Mouse (Mus musculus) inflammation-experienced regulatory T-cells, adult 6 months (primary cell): ENCODE results near the gene Prrx1. TPM values are rescaled to one million over a fixed set of nuclear protein-coding genes. Genes with fewer than 3 reads are reported as not detected.

Experiments used
- ATAC-seq: one replicate; pipeline ENCODE4 v1.8.0; 2017
- polyA plus RNA-seq, 3 experiments: library from polyadenylated mRNA; unstranded; fragments of 100-300 nt; shearing (Covaris generic); gene quantifications; one replicate each; pipeline ENCODE4 v1.2.1; 2017

Gene Prrx1
- polyA plus RNA-seq = not detected

DNA sequence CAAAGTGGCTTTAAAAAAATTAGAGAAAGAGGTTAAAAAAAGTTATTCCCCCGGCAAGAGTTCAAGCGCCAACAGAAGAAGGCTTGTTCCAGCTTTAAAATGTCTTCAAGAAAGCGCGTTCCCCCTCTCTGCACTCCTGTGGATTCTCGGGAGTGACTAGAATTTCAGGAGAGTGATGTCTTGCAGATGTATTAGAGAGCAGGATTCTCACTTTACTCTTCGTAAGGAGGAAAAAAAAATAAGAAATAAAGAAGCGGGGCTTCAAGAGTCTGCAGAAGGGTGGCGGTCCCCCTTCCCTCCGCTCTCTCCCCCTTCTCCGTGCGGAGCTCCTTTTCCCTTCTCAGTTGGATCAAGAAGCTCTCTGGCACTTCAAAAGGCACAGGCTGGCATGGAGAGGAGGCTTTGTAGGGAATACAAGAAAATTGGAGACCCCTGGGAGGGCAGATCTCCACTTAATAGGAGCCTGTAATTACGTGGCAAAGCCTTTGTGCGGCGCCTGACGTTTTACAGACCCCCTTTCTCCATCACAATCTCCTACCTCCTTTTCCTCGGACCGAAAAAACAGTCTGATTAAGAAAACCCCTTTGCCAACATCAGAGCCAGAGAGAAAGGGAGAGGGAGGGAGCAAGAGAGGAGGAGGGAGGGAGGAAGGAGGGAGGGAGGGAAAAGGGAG, at the start of gene Prrx1:
Gene Prrx1 (minus strand): TSS at position 610 of the 673 bp plus-strand sequence.
- ATAC-seq = no peak

DNA sequence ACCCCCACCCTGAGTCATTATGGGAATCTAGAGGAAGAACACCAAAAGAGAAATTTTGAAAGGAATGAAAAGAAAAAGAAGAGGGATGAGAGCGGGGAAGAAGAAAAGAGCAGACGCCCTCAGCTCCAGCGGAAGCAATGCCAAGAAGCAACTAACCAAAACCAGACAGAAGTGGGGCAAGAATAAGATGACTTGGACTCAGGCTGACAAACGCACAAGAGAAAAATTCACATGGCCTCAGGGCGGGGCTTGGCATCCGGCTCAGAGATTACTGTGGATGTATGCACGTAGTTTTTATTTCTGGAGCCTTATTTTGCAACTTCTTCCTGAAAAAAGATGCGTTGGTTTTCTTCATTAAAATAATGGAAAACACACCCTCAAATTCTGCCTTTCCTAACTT, 48.7 kb upstream of the Prrx1 start:
- ATAC-seq = no peak

DNA sequence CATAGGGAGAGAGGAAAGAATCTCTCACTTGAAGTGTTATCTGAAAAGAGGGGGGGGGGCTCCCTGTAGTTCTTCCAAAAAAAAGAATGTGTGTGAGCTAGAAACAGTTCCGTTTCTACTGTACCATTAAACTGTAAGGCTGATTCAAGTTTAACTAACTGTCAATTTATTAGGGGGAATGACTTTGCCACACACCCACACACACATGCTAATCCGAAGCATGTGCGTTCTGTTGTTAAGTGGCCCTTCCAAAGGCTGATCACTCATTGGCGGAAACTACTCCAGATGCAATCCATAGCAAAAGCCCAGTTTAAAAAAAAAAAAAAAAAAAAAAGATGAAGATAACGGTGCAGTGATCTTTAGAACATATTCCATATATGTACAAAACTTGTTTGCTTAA, 47.9 kb upstream of the Prrx1 start:
- ATAC-seq = no peak

DNA sequence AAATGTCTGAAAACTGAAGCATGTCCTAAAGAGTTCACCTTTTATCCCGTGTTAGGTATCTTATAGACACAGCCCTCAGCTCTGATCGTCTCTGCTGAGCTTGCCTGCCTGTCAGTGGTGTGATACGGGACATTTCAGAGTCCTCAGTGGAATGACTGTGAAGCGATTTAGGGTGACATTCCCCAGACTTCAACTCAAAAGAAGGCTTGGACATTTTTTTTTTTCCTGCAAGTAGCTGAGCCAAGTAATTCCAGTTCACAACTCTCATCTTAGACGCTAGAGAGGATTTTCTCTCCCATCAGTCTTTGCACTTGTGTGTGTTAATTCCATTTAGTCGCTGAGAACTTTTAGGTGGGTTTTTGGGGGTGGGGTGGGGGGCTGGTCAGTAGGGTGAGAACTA, 47.3 kb upstream of the Prrx1 start:
- ATAC-seq = no peak

- ATAC-seq = no peak
Observed at GRCm38 (mm10) chr1:163359521-163359920, 46.0 kb upstream of the Prrx1 start.

- ATAC-seq = no peak
Observed at GRCm38 (mm10) chr1:163358165-163358564, 44.7 kb upstream of the Prrx1 start.

- ATAC-seq = no peak
Observed at GRCm38 (mm10) chr1:163357733-163358132, 44.2 kb upstream of the Prrx1 start.

- no peak for ATAC-seq
Observed at GRCm38 (mm10) chr1:163356167-163356566, 42.7 kb upstream of the Prrx1 start.

GRCm38 (mm10) chr1:163355626-163356156, 42.2 kb upstream of the Prrx1 start:
- no peak for ATAC-seq

GRCm38 (mm10) chr1:163350988-163351387, 37.5 kb upstream of the Prrx1 start:
- ATAC-seq = no peak

DNA sequence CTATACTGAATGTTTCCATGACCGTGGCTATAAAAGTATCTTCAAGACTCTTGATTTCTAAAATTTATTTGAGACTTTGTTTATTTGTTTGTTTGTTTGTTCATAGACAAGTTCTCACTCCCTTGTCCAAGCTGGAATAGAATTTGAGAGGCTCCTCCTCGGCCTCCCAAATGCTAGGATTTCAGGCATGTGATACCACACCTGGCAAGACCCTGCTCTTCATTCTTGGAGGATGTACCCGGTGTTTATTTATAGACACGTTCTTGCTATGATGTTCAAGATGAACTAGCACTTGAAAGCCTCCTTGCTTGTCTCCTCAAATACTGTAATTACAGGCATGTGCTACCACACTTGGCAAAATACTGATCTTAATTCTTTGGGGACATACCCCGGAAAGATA, 32.0 kb upstream of the Prrx1 start:
- ATAC-seq = no peak

GRCm38 (mm10) chr1:163344931-163345330, 31.4 kb upstream of the Prrx1 start:
- ATAC-seq = no peak

GRCm38 (mm10) chr1:163339219-163339561, 25.7 kb upstream of the Prrx1 start:
- no peak for ATAC-seq

DNA sequence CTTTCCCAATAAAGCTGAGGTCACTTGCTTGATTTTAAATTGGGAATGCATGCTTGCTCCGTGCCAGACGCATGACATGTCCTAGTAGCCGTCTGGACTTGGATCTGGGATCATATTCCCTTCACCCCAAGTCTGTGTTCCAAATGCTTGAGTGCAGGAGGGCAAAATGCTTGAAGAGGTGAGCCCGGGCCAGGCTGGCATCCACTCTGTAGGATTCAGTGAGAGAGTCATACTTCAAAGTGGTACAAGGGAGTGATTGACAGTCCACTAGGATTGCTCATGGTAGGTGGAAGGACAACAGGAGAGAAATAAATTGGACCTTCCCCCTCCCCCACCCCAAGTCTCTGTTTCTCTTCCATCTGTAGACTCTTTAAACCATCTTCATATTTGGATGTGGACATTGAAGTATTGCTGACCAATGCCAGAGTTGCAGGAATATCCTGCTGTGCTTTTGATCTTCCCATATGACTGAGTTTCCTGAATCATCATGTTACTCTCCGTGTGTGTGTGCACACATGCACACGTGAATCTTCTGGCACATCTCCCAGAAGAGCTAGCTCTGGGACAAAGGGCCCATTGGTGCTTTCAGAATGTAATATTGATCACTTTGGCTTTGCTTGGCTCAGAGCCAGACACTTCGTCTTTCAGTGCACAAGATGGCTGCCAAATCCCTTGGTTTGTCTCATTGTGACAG, 25.2 kb upstream of the Prrx1 start:
- ATAC-seq = no peak

DNA sequence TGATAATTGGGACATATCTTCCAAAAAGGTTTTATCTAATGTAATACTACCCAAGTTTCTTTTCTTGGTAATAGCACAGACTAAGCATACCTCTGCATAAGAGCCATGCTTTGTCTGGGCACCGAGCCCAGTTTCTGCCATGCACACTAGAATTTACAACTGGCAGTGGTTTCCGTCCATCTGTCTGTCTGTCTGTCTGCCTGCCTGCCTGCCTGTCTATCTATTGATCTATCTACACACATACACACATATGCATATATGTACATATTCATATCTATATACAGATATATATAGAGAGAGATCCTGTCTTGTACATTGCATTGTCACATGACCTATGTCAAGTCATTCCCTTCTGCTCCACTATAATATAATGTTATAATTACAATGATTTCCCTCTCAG, 24.3 kb upstream of the Prrx1 start:
- no peak for ATAC-seq

- ATAC-seq = no peak
Observed at GRCm38 (mm10) chr1:163327279-163327678, 13.8 kb upstream of the Prrx1 start.

DNA sequence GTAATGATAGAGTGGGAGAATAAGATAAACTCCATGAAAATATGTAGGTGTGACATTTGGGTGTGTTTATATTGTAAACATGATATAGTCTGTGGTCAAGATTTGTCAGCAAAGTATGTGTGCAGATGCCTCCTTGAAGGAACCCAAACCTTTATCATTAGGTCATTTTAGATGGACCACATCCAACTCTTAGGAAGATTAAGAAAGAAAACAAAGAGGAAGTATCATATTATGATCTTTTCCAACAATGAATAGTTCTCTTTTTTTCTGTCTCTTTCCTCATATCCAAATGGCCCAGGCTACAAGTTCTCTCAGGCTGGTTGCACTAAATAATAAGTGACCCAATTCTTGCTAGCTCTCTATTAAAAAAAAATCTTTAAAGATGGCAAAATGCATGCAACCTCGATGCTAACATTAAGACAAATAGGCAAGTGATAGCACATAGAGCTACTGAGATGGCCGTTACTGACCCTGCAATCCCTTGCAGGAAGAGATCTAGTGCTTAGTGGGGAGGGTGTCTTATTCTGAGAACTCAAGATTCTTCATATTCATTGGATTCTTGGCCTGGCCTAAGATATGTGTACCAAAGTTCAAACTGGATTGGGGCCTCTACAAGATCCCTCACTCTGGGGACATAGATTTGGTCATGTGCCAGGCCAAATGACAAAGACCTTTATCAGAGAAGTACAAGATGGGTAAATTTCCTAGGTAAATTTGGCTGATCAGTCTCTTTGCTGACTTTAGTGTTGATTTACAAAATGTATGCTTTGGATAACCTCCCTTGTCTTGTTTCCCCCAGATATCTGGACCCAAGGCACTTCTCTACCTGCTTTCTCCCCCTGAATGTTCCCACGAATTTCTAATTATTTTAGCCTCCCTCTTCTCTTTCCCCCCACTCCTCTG, 6.4 kb upstream of the Prrx1 start:
- ATAC-seq = no peak

DNA sequence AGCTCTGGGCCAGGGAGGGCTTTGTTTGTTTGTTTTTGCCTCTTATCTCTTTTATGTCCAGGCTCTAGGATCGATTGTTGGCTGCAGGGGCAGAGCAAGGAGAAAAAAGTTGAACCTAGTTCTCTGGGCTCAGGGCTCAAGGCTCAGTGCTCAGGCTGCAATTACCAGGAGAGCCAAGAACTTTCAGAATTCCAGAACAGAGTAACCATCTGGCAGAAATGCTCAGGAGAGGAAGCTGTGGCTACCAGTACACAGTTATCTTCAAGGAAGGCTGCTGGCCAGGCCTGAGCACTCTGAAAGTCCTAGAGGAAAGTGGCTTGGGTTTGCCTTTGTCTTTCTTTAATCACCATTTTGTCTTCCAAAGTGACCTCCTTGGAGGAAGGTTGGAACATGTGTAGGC, 3.4 kb upstream of the Prrx1 start:
- no peak for ATAC-seq

DNA sequence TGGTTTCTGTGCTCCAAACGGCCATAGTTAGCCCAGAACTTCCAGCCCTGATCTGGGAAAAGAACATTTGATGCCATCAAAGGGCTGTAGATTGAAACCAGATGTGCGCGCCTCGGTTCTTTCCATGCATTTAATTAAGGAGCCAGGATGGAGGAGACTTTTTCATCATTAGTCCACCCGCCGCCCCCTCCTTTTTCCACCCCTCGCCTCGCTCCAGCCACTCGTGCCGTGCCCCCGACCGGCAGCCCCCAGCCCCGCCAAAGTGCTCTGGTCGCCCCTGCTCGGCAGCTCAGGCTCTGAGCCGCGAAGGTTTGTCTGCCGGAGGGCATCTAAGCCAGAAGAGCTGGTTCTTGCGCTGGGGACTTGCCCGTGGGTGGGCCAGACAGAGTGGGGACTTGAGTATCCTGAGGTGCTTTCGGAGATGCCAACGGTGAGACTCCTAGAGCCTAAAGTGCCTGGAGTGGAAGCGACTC, 1.4 kb upstream of the Prrx1 start:
- ATAC-seq = no peak

- ATAC-seq = no peak
Observed at GRCm38 (mm10) chr1:163313921-163314725, 613 bp upstream of the Prrx1 start.

GRCm38 (mm10) chr1:163311861-163312811, 1.4 kb downstream of the Prrx1 start:
- no peak for ATAC-seq
